Mouse (Mus musculus) thymus, adult 2 months (tissue): Measurements from ENCODE around the gene Sema6c. TPM values are rescaled to one million over a fixed set of nuclear protein-coding genes. Genes with fewer than 3 reads are reported as not detected.
A peak's percentile ranks its signal among the peaks of the same experiment; 100 is the strongest.
"Not testable (repeated sequence)": the region's sequence is repeated elsewhere in the genome, so short reads cannot be mapped to it uniquely, and the experiment has no call there.

ENCODE experiments used
- DNase-seq: peaks from one replicate; pipeline ENCODE4 v3.0.0; 2021
- H3K27ac ChIP-seq: fragments of 200-500 bp; 2 replicates; pipeline ENCODE4 v1.5.1; 2012; ENCODE audit warnings: low read length, control low read depth; ENCODE audit not compliant: control insufficient read depth, insufficient read depth
- H3K27me3 ChIP-seq: fragments of 200-500 bp; 2 replicates; pipeline ENCODE4 v1.6.1; 2012; ENCODE audit warnings: mild to moderate bottlenecking, low read length, moderate library complexity, mixed read lengths; ENCODE audit not compliant: control insufficient read depth, insufficient read depth
- H3K36me3 ChIP-seq: fragments of 200-500 bp; 2 replicates; pipeline ENCODE4 v1.6.1; 2012; ENCODE audit warnings: mild to moderate bottlenecking, low read length, moderate library complexity; ENCODE audit not compliant: control insufficient read depth, insufficient read depth
- H3K4me1 ChIP-seq: fragments of 200-500 bp; replicated peaks from 2 replicates; pipeline ENCODE4 v1.6.1; 2012; ENCODE audit warnings: low read length; ENCODE audit not compliant: control insufficient read depth, insufficient read depth
- H3K4me3 ChIP-seq: fragments of 200-500 bp; 2 replicates; pipeline ENCODE4 v1.5.1; 2012; ENCODE audit warnings: mild to moderate bottlenecking, low read length, control low read depth, moderate library complexity; ENCODE audit not compliant: control insufficient read depth, insufficient read depth
- CTCF ChIP-seq: fragments of 200-500 bp; IDR thresholded peaks from 2 replicates; pipeline ENCODE4 v1.5.1; 2012; ENCODE audit warnings: mild to moderate bottlenecking, control low read depth, low read length, moderate library complexity, borderline replicate concordance; ENCODE audit not compliant: control insufficient read depth, poor library complexity, insufficient read depth; ENCODE audit errors: extremely low read depth
- POLR2A ChIP-seq: fragments of 200-500 bp; IDR thresholded peaks from 2 replicates; pipeline ENCODE4 v1.6.1; 2012; ENCODE audit warnings: mild to moderate bottlenecking, low read length, control low read depth, moderate library complexity; ENCODE audit not compliant: control insufficient read depth, poor library complexity, insufficient read depth; ENCODE audit errors: extremely low read depth
- WGBS: fragments of 180-500 bp; shearing (Covaris S2); methylation state at CpG from one replicate; pipeline ENCODE4 v1.1.7; 2018; 5-methylcytosine and 5-hydroxymethylcytosine counted together
- polyA plus RNA-seq: library from polyadenylated mRNA; depleted of rRNA; stranded (reverse); fragments of >200 nt; gene quantifications from 2 replicates; pipeline ENCODE4 v1.2.3, GENCODE M21; 2012

The Sema6c gene
- polyA plus RNA-seq, 1 experiment: 12.0 TPM

- no peak for DNase-seq
Measured at GRCm38 (mm10) chr3:95124972-95125371, 35.3 kb upstream of the Sema6c start.

GRCm38 (mm10) chr3:95129226-95129651, 31.0 kb upstream of the Sema6c start:
- WGBS: 97% methylated on average over 6 of the region's 6 CpGs
- Histone ChIP-seq H3K36me3 (no peaks in the 10 kb centered on the region; the same call in 1 of the 2 replicates), H3K4me3 (no peak overlapping the region), H3K27ac (no peak overlapping the region), H3K27me3 (no peaks in the 10 kb centered on the region), H3K4me1 (peaks cover 6% of the 10 kb centered on the region)
- TF ChIP-seq CTCF: no peak
- no peak for TF ChIP-seq POLR2A
- no peak for DNase-seq

More at GRCm38 (mm10) chr3:95124972-95125371, 35.3 kb upstream of the Sema6c start:
- WGBS: 74% methylated on average over 5 of the region's 5 CpGs
- H3K27me3 ChIP-seq: no peaks in the 10 kb centered on the region
- H3K4me1 ChIP-seq: no peaks in the 10 kb centered on the region
- peaks cover 24% of the 10 kb centered on the region for H3K36me3 ChIP-seq
- no peak overlapping the region for H3K27ac ChIP-seq
- no peak overlapping the region for H3K4me3 ChIP-seq
- TF ChIP-seq CTCF (no peak), POLR2A (no peak)

GRCm38 (mm10) chr3:95130081-95130480, 30.2 kb upstream of the Sema6c start:
- no peak for TF ChIP-seq POLR2A
- TF ChIP-seq CTCF: no peak
- Histone ChIP-seq H3K36me3 (no peaks in the 10 kb centered on the region; the same call in 1 of the 2 replicates), H3K4me1 (peaks cover 10% of the 10 kb centered on the region), H3K4me3 (no peak overlapping the region), H3K27me3 (no peaks in the 10 kb centered on the region), H3K27ac (no peak overlapping the region)
- WGBS: 94% methylated on average over 5 of the region's 5 CpGs
- no peak for DNase-seq

GRCm38 (mm10) chr3:95132389-95132788, 27.9 kb upstream of the Sema6c start:
- not testable (repeated sequence) for H3K4me3 ChIP-seq, H3K27ac ChIP-seq, H3K27me3 ChIP-seq, H3K36me3 ChIP-seq, DNase-seq
- WGBS: 97% methylated on average over 2 of the region's 2 CpGs
- H3K4me1 ChIP-seq: peaks cover 16% of the 10 kb centered on the region

GRCm38 (mm10) chr3:95133176-95133575, 27.1 kb upstream of the Sema6c start:
- H3K36me3 ChIP-seq: no peaks in the 10 kb centered on the region; the same call in 1 of the 2 replicates
- 61% methylated on average over 11 of the region's 11 CpGs for WGBS

GRCm38 (mm10) chr3:95133680-95134101, 26.6 kb upstream of the Sema6c start, which contains the start of the genes Scnm1 and Lysmd1:
Gene Scnm1, minus strand, starts transcription at chr3:95134011.
Gene Lysmd1, plus strand, starts transcription at chr3:95134088.
- WGBS: under 1% methylated on average over 20 of the region's 20 CpGs
- no peaks in the 10 kb centered on the region; the same call in 1 of the 2 replicates for H3K36me3 ChIP-seq
- peak within 1 kb of the TSS; percentile 41; the same call in 1 of the 2 replicates for H3K27ac ChIP-seq
- peak; percentile 89 for DNase-seq
- TF ChIP-seq POLR2A (no peak), CTCF (no peak)
- H3K4me1 ChIP-seq: peaks cover 21% of the 10 kb centered on the region
- peak within 1 kb of the TSS; percentile 53 for H3K4me3 ChIP-seq
- no peaks in the 10 kb centered on the region for H3K27me3 ChIP-seq

More at GRCm38 (mm10) chr3:95133176-95133575, 27.1 kb upstream of the Sema6c start:
- H3K4me1 ChIP-seq: peaks cover 20% of the 10 kb centered on the region
- no peaks in the 10 kb centered on the region for H3K27me3 ChIP-seq
- TF ChIP-seq POLR2A (no peak), CTCF (no peak)
- no peak overlapping the region for H3K27ac ChIP-seq
- no peak for DNase-seq
- peak overlapping the region; percentile 53 for H3K4me3 ChIP-seq

GRCm38 (mm10) chr3:95134133-95134532, 26.1 kb upstream of the Sema6c start:
- H3K36me3 ChIP-seq, H3K27me3 ChIP-seq, DNase-seq, H3K27ac ChIP-seq, H3K4me3 ChIP-seq: not testable (repeated sequence)
- WGBS: no CpG with 5 or more reads among the region's 12 CpGs
- H3K4me1 ChIP-seq: peaks cover 21% of the 10 kb centered on the region

- peak; percentile 34 for DNase-seq
- Histone ChIP-seq H3K27ac (peak overlapping the region; percentile 41; the same call in 1 of the 2 replicates), H3K4me3 (peak overlapping the region; percentile 45), H3K4me1 (peaks cover 28% of the 10 kb centered on the region), H3K36me3 (peaks cover 7% of the 10 kb centered on the region), H3K27me3 (no peaks in the 10 kb centered on the region)
- TF ChIP-seq CTCF: no peak
- TF ChIP-seq POLR2A: no peak
- 4% methylated on average over 6 of the region's 6 CpGs for WGBS
Measured at GRCm38 (mm10) chr3:95135023-95135422, 25.2 kb upstream of the Sema6c start.
